Mouse (Mus musculus) heart, adult 2 months (tissue): ENCODE results near the gene Tango2. TPM values are rescaled to one million over a fixed set of nuclear protein-coding genes. Genes with fewer than 3 reads are reported as not detected.

Experiments used
- DNase-seq, 2 experiments: peaks; one replicate each; pipeline ENCODE4 v3.0.0; 2021
- H3K27ac ChIP-seq: fragments of 200-600 bp; 2 replicates; pipeline ENCODE4 v1.8.1; 2022
- H3K27me3 ChIP-seq: fragments of 200-500 bp; 2 replicates; pipeline ENCODE4 v1.6.1; 2012; ENCODE audit warnings: mild to moderate bottlenecking, low read length, inconsistent platforms, mixed read lengths; ENCODE audit not compliant: control insufficient read depth, insufficient read depth
- H3K36me3 ChIP-seq: fragments of 200-500 bp; 2 replicates; pipeline ENCODE4 v1.6.1; 2012; ENCODE audit warnings: low read length, inconsistent platforms; ENCODE audit not compliant: control insufficient read depth, insufficient read depth
- H3K4me1 ChIP-seq: fragments of 200-500 bp; 2 replicates; pipeline ENCODE4 v1.6.1; 2011; ENCODE audit warnings: low read length; ENCODE audit not compliant: control insufficient read depth, insufficient read depth
- H3K4me3 ChIP-seq: fragments of 200-600 bp; 2 replicates; pipeline ENCODE4 v1.8.1; 2022
- H3K79me2 ChIP-seq: fragments of 200-500 bp; replicated peaks from 2 replicates; pipeline ENCODE4 v1.6.1; 2012; ENCODE audit warnings: mild to moderate bottlenecking, inconsistent platforms, low read length, moderate library complexity, mixed read lengths; ENCODE audit not compliant: control insufficient read depth, insufficient read depth
- H3K9ac ChIP-seq: fragments of 200-500 bp; 2 replicates; pipeline ENCODE4 v1.6.1; 2012; ENCODE audit warnings: low read depth, mild to moderate bottlenecking, control low read depth, inconsistent platforms, low read length, mixed read lengths
- CTCF ChIP-seq: fragments of 200-600 bp; IDR thresholded peaks from 2 replicates; pipeline ENCODE4 v1.8.1; 2022; ENCODE audit warnings: antibody characterized with exemption, mild to moderate bottlenecking, moderate library complexity
- EP300 ChIP-seq: fragments of 200-500 bp; IDR thresholded peaks from 2 replicates; pipeline ENCODE4 v1.6.1; 2011; ENCODE audit warnings: low read depth, low read length, control low read depth; ENCODE audit not compliant: insufficient read depth
- POLR2A ChIP-seq: fragments of 200-500 bp; IDR thresholded peaks from 2 replicates; pipeline ENCODE4 v1.6.1; 2011; ENCODE audit warnings: mild to moderate bottlenecking, low read depth, low read length, control low read depth; ENCODE audit not compliant: insufficient read depth
- WGBS: fragments of 180-500 bp; shearing (Covaris S2); methylation state at CpG from one replicate; pipeline ENCODE4 v1.1.7; 2018; 5-methylcytosine and 5-hydroxymethylcytosine counted together
- intact Hi-C: fragments of 180-260 bp; cut with DNase I; formaldehyde crosslinking; loops from one replicate; pipeline ENCODE4 v1.15.1; 2025
- long read RNA-seq: library from polyadenylated mRNA; stranded (forward); transcript quantifications from one replicate; pipeline ENCODE4 v2.0.0, GENCODE M21; 2021
- polyA plus RNA-seq: library from polyadenylated mRNA; depleted of rRNA; stranded (reverse); fragments of >200 nt; gene quantifications from 2 replicates; pipeline ENCODE4 v1.2.3, GENCODE M21; 2012; rRNA removed
- total RNA-seq, 2 experiments: library from RNA; stranded (reverse); gene quantifications; 2 replicates each; pipeline ENCODE4 v1.2.3; 2021

Gene Tango2
- total RNA-seq (100 to 1,000 TPM; 173 to 181 TPM), polyA plus RNA-seq (283 and 382 TPM in 2 replicates)
- long read RNA-seq, transcript Tango2-201 (9 exons, 1,622 nt): major isoform, 182 of 482 reads
- long read RNA-seq, partial matches to known transcripts: 160 of 482 reads
- long read RNA-seq, other reads (novel, unspliced or antisense): 140 of 482 reads

DNA sequence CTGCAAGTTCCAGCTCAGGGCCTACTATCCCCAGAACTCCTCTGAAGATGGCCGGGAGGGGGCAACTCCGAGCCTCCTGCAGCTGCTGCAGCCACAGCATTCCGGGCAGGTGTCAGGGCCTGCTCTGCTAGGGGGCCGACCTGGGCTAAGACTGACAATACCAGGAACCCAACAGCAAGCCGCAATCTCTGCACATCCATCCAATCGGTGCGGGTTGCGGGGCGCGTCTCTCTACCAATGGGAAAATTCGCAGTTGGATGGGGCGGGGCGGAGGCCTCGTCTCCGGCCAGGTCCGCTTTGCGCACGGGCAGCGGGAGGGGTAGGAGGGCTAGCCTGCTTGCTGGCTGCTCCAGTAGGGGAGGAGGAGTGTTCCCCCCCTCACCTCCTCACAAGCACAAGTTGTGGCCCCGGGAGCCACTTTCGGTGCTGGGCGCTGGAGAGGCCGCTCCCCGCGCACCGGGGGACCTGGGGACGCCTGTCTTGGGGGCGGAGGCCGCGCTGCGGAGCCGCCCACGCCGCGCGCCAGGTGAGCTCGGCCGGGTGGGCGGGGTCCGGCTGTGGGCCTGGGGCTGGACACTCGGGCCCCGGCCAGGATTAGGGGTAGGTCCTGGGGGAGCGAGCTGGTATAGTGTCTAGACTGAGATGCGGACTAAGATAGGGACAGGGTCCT lies at the start of gene Tango2, which contains the start of gene Arvcf:
Gene Tango2, minus strand, starts transcription at position 173 of the 670 bp plus-strand sequence.
Gene Arvcf, plus strand, starts transcription at position 252 of the 670 bp plus-strand sequence.
- intact Hi-C loops: loop anchor here (5.0 kb wide), 2 partner anchors 154 to 509 kb away; no protein-coding TSS in a partner anchor
- under 1% methylated on average over 43 of the region's 44 CpGs for WGBS
- TF ChIP-seq EP300: 0 out of 2 replicates have a peak, but pooled peaks have one; percentile 11
- TF ChIP-seq CTCF: peak; percentile 58
- peak; percentile 67; the same call in 1 of the 2 replicates for TF ChIP-seq POLR2A

DNA sequence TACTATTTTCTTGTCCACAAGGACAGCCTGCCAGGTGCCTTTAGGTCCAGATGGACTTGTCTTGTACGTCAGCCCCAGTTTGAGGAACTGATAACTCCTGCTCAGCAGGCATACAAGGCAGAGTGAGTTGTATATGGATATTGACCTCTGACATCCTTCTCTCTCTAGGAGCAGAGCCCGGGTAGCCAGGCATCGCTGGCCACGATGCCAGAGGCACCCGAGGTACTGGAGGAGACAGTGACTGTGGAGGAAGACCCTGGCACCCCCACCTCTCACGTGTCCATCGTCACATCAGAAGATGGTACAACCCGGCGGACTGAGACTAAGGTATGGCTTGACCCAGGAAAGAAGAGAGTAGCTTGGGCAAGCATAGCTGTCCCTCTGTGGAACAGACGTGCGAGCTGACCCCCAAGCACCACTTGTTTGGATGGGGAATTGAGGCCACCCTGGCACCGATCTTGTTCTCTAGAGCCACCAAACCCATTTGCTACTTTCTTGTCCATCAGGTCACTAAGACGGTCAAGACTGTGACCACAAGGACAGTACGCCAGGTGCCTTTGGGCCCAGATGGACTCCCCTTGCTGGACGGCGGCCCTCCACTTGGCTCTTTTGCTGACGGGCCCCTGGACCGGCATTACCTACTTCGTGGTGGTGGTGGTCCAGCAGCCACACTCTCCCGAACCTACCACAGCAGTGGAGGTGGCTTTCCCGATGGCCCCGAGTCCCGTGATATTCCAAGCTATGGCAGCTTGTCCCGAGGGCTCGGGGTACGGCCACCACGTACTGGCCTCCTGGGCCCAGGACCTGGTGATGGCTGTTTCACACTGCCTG lies 49.1 kb upstream of the Tango2 start:
- no peak for DNase-seq
- 94% methylated on average over 27 of the region's 27 CpGs for WGBS
- Histone ChIP-seq H3K27ac (no peak overlapping the region), H3K9ac (no peak overlapping the region), H3K4me3 (no peak overlapping the region), H3K27me3 (no peaks in the 10 kb centered on the region), H3K36me3 (no peaks in the 10 kb centered on the region), H3K79me2 (no peaks in the 10 kb centered on the region), H3K4me1 (peaks cover 13% of the 10 kb centered on the region)
- TF ChIP-seq POLR2A (no peak), EP300 (no peak), CTCF (no peak)
- intact Hi-C loops: no loop called here

More for the DNA sequence above, at the start of gene Tango2, which contains the start of gene Arvcf:
- Histone ChIP-seq H3K4me1 (peaks cover 3% of the 10 kb centered on the region; the same call in 1 of the 2 replicates), H3K36me3 (no peaks in the 10 kb centered on the region), H3K9ac (peak within 1 kb of the TSS; percentile 75), H3K27me3 (no peaks in the 10 kb centered on the region), H3K4me3 (peak within 1 kb of the TSS; percentile 69), H3K27ac (peak within 1 kb of the TSS; percentile 64), H3K79me2 (no peaks in the 10 kb centered on the region)
- DNase-seq: peak; percentile 86 to 91

DNA sequence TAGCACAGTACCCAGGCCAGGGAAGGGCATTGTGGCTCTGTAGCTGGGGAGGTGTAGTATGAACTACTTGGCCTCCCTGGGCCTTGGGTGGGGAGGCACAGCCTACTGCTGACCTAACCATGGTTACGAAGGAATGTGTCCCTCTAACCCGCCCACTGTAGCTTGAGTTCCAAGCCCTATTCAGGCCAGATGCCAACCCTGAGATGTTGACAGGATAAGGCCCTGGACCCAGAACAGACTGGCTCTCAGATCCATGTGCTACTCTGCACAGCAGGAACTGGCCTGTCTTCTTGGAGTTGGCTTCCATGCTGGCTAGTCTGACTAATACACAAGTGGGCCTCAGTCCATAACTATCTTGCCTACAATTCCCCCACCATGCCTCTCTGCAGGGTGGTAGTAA lies 48.3 kb upstream of the Tango2 start:
- TF ChIP-seq EP300: no peak
- TF ChIP-seq CTCF: no peak
- no peak for TF ChIP-seq POLR2A
- Histone ChIP-seq H3K27me3 (no peaks in the 10 kb centered on the region), H3K4me1 (peaks cover 13% of the 10 kb centered on the region), H3K4me3 (no peak overlapping the region), H3K79me2 (no peaks in the 10 kb centered on the region), H3K27ac (peak overlapping the region; percentile 70), H3K9ac (no peak overlapping the region), H3K36me3 (no peaks in the 10 kb centered on the region)
- 48% methylated on average over 2 of the region's 2 CpGs for WGBS
- peak in 1 of 2 experiments; percentile 41 for DNase-seq
- intact Hi-C loops: no loop called here

DNA sequence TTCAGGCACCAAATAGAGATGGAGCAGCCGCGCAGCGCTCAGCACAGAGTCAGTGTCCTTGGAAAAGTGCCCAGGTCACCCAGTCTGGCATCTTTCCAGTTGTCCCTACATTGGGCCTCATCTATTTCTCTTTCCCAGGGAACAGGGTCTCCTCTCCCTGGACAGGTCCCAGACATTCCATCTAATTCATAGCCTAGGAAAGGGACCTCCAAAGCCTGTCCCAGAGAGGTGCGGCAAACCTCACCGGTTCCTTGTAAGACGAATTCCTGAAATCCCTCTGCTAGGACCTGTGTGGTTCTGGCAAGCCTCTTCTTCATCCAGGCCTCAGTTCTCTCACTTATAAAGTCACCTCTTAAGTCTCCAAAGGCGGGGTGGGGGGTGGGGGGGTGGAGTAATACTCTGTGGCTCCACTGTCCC lies 47.7 kb upstream of the Tango2 start:
- Histone ChIP-seq H3K4me1 (peaks cover 13% of the 10 kb centered on the region), H3K27ac (peak overlapping the region; percentile 70)

DNA sequence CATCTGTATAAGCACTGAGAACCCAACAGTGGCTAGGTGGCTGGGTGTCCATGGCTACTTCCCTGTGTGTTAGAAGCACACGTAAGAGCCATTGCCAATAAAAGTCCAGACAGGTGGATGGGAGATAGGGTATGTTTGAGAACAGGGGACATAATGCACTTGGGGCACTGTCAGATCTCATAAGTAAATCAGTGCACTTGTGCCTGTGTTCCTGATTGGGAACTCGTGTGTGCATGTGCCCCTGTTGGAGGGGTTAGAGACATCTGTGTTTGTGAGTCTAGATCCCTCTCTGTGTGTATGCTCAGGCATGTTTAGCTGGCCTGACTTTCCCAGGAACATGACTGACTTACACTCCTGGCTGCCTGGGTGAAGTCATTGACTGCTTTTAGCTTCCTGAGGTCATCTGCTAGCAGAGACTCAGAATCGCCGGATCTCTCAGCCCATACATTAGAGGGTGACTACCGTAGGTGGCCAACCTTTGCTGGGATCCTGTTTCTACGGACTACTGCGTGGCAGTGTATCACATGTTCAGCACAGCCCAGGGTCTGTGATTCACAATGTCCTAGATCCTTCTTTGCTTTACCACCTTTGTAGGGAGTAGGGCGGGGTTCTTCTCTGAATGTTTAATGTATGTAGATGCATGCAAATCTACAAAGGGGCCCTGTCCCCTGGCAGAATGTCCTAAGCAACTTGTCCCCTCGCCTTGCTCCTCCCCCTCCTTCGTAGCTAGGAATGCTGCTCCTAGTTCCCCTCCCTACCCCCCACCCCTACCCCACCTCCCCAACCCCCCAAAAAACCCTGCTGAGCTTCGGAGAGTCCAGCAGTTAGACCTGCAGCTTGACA lies 47.1 kb upstream of the Tango2 start:
- Histone ChIP-seq H3K27ac (peak overlapping the region; percentile 70), H3K4me1 (peaks cover 13% of the 10 kb centered on the region), H3K4me3 (no peak overlapping the region), H3K36me3 (no peaks in the 10 kb centered on the region), H3K79me2 (no peaks in the 10 kb centered on the region), H3K27me3 (no peaks in the 10 kb centered on the region), H3K9ac (peak overlapping the region; percentile 45)
- intact Hi-C loops: no loop called here
- no peak for TF ChIP-seq POLR2A
- no peak for TF ChIP-seq CTCF
- no peak for TF ChIP-seq EP300
- DNase-seq: peak in 1 of 2 experiments; percentile 46
- WGBS: 38% methylated on average over 11 of the region's 11 CpGs

More for the DNA sequence above, 47.7 kb upstream of the Tango2 start:
- TF ChIP-seq EP300: no peak
- TF ChIP-seq POLR2A: no peak
- TF ChIP-seq CTCF: no peak
- whole genome bisulfite sequencing: 46% methylated on average over 6 of the region's 7 CpGs
- H3K27me3 ChIP-seq: no peaks in the 10 kb centered on the region
- peak in 1 of 2 experiments; percentile 48 for DNase-seq
- intact Hi-C loops: no loop called here
- no peaks in the 10 kb centered on the region for H3K36me3 ChIP-seq
- H3K9ac ChIP-seq: no peak overlapping the region
- no peaks in the 10 kb centered on the region for H3K79me2 ChIP-seq
- H3K4me3 ChIP-seq: no peak overlapping the region
